Mouse (Mus musculus) spleen, adult 2 months (tissue): ENCODE data around the gene Il4ra.

Experiments
- CTCF ChIP-seq: fragments of 200-500 bp; IDR thresholded peaks from 2 replicates; pipeline ENCODE4 v1.5.1; 2011; ENCODE audit warnings: mild to moderate bottlenecking, inconsistent platforms; ENCODE audit not compliant: insufficient read depth, insufficient read length, insufficient replicate concordance; ENCODE audit errors: extremely low read depth
- POLR2A ChIP-seq: fragments of 200-500 bp; IDR thresholded peaks from 2 replicates; pipeline ENCODE4 v1.6.1; 2011; ENCODE audit warnings: low read depth, low read length, inconsistent platforms

DNA sequence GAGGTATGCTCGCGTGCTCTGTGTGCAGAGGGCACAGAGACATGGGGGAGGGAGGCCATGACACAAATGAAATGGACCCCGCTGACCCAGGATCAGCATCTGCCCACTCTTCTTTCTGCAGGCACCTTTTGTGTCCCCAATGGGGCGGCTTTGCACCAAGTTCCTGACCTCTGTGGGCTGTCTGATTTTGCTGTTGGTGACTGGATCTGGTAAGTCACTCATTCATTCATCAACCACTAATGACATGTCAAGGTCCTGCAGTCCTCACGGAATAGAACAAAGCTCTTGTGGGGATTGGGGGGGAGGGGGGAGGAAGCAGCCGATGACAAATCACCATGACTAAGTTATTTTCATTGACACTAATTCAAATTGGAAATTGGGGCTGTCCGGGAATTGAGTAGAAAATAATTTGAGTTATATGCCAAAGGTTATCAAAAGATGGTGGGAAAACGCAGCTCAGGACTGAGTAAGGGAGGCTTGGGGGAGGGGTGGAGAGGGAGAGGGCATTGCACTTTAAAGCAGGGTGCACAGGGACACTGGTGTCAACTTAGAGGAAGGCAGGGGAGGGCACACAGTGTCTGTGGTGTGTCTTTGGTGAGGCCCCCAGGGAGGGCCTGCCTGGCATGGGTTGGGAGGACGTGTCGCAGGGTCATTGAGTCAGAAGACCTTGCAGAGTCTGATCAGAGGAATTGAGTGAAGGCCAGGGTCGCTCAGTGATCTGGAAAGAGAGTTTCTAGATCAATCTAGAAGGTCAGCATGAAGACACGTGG is 13.8 kb downstream of the Il4ra start:
- no peak for TF ChIP-seq POLR2A
- no peak for TF ChIP-seq CTCF
